Mouse (Mus musculus) kidney, postnatal 14 days (tissue): ENCODE results near the gene Agap3.

ENCODE experiments used
- DNase-seq: peaks from one replicate; pipeline ENCODE4 v3.0.0; 2022; ENCODE audit warnings: mixed read lengths

Agap3 gene

DNA sequence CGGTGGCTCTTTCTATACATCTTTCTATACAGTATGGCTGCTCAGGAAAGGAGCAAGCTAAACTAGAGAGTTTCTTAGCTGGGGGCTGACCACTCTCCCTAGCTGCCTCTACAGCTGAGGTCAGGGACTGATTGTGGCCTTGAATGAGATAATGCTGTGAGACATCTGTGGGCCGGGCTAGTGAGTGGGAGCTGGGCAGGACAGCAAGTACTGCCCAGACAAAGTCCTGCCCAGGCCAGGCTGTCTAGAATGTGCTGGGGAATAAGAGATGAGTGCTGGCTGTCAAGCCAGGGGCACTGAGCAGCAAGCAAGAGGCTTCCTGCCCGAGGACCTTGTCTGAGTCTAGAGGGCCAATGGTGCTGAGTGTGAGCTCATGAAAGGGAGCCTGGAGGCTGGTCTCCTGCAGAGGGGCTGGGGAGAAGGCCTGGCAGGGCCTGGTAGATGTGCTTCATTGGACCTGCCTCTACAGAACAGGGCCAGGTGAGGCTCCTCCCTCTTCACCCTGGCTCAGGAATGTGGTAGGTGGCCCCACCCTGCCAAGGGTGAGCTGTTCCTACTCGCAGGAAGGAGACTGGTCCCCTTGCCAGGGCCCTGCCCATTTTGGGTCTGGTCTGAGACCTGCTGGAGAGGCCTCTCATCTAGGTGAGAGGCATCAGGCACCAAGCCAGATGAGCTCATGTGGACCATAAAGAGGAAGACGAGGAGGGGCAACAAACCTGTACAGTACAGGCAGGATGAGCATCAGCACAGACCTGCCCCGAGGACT is 23.7 kb downstream of the Agap3 start:
- DNase-seq = peak; percentile 69

DNA sequence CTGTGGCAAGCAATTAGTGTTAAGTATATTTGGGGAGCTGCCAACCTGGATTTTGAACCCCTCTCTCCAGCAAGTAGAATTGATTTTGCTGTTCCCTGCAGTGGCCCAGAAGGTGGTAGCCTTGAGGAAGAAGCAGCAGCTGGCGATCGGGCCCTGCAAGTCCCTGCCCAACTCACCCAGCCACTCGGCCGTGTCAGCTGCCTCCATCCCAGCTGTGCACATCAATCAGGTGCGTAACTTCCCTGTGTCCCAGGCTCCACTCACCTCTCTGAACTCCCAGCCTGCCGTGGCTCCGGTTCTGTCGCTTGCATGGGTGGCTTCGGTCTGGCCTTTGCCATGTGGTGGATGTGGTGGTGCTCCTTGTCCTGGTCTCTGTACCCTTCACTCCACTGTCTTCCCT is 25.9 kb downstream of the Agap3 start:
- DNase-seq = no peak

DNA sequence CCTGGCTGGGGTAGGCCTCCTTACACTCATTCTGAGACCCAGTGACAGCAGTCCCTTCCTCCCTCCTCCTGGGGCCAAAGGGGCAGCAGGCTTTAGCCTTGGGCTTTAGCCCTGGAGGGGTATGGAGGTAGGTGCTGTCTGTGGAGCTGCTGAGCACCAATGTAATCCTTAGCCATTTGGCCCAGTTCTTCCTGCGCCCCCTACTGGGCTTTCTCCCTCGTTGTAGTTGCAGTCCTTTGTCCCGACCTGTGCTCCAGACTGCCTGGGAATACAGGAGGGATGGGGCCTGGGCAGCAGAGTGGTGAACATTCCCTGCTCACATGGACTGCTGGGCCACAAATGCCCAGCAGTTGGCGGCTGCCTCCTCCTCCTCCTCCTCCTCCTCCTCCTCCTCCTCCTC is 29.7 kb downstream of the Agap3 start:
- DNase-seq = peak; percentile 83

DNA sequence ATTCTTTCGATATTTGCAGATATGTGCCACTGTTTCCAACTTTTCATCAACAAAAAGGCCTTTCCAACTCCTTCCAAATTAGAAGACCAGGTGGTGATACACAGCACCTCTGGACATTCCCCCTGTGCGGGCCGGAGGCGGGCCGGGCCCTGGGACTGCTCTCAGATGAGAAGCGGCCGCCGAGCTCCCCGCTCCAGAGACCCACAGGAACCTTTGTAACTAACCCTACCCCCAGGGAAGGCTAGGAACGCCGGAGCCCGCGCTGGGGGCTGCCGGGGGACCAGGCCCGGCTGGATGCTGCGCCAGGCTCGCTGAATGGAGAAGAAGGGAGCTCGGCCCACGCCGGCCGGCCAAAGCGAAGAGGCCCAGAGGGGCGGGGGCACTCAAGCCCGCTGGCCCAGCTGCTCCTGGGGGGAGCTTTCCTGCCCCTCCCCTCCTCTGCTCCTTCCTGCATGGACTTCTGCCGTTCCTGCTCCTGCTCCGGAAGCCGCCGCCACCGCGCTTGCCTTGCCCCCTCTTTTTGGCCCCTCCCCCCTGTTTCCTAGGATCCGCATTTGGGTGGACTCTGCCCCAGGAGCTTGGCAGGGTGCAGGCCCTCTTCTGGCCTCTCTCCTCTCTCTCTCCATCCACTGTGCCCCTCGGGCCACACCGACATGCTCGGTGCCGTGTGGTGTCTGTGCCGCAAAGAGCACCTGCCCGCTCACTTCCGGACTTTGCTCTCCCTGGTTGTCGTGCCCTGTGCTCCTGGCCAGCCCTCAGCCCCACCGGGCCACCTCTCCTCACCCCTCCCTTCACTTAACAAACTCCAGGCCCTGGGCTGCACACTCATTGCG is 30.5 kb downstream of the Agap3 start:
- DNase-seq = peak; percentile 86

DNA sequence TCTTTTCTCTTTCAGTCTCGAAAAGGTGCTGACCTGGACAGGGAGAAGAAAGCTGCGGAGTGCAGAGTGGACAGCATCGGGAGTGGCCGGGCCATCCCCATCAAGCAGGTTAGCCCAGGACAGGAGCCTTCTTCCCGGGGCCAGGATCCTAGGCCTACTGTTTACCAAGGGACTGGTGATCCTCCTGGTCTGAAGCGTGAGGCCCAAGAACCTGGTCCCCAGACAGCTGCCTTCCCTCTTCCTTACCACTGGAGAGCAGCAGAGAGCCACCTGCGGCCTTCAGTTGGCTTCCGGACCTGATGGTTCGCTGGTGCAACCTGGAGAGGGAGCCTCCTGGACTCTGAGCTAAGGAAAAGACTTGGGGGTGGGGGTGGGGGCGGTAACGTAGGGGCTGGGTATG is 31.3 kb downstream of the Agap3 start:
- DNase-seq = peak; percentile 85

DNA sequence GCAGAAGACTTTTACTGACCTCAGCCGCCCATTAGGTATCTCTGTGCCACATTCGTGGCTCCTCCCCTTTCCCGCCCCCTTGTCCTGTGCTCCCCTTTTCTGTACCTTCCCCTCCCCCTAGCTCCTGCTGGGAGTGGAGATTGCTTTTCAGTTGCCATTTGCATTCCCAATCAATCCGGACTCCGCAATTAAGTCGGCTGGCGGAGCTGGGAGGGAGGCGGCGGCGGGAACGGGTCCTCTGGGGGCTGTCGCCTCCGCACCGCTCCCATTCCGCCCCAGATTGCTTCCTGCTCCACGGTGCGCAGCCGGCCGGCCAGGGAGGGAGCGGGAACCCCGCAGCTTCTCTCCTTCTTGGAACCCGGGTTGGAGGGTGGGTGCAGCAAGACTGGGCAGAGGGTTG is 33.0 kb downstream of the Agap3 start:
- DNase-seq = peak; percentile 29

DNA sequence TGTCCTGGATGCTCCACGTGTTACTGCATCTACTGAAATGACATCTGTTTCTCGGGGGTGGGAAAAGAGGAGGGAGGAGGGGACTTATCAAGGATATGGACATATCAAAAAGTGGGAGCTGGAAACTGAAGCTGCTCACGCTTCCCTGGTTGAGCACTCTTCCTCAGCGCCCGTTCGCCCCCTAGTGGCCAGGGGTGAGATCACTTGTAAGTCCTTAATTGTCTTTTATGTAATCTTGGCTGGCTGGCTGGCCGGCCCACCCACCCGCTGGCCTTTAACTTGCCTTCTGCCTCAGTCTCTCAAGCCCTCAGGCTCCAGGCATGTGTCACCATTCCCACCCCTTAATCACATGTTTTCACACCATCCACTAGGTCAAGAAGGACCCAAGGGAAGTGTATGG is 34.1 kb downstream of the Agap3 start:
- DNase-seq = peak; percentile 88

DNA sequence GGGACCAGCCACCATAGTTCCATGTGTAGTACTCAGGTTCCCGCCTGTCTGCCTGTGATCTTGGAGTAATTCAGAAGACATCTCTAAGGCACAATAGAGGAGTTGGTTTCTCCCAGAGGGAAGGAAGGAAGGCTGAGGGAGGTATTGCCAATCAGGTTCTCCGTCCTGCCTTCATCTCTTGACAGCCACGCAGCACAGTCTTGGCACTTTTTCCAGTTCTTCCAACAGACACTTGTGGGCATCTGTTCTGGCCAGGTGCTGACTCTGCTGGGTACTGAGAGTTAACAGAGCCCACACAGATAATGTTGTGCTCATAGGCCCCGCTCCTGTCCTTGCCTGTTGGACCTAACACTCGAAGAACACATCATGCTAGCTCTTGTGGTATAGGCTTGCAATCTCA is 34.8 kb downstream of the Agap3 start:
- DNase-seq = no peak

DNA sequence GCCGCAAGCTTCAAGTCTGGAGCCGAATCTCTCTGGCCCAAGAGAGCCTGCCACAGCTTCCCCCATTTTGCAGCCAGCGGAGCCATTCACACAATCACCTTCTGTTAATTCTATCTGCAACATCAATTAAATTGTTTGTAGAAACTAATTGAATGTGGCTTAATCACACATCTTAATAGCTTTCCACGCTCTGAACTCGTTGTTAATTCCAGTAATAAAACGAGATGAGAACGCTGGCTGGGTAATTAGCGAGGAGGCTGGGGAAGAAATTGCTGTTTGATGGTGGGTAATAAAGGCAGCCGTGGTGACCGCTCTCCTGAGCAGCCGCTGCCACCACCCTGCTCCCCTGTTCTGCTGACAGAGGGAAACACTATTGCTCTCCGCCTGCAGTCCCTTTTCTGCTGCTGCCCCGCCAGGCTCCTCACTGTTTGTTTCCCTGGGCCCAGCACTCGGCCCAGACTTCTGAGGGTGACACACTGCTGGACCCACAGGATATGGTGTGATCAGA is 38.5 kb downstream of the Agap3 start:
- no peak for DNase-seq

DNA sequence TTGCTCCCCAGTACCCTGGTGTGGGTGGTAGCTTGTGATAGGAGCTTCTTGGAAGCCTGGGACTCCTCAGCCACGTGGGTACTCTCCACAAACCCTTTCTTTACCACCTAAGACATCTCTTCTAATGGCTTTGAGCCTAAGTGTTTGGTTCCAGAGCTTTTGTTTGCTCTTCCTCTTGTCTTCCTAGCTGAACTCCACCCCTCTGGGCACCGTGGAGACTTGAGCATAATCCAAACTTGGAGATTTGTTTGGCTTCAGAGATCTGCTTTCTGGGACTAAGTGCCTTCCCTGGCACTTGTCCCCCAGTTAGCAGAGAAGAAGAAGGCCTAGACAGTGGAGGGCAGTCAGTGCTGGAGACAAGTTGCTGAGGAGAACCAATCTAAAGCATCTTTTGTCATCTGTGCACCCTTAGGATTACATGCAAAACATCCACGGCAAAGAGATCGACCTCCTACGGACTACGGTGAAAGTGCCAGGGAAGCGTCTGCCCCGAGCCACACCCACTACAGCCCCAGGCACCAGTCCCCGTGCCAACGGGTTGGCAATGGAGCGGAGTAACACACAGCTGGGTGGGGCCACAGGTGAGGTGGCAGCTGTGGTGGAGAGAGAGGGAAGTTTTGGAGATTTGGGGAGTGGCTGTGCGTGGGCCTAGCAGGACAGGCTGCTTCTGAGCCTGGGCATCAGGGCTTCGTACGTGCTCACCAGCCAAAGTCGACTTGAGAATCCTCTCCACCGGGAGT is 40.7 kb downstream of the Agap3 start:
- no peak for DNase-seq

DNA sequence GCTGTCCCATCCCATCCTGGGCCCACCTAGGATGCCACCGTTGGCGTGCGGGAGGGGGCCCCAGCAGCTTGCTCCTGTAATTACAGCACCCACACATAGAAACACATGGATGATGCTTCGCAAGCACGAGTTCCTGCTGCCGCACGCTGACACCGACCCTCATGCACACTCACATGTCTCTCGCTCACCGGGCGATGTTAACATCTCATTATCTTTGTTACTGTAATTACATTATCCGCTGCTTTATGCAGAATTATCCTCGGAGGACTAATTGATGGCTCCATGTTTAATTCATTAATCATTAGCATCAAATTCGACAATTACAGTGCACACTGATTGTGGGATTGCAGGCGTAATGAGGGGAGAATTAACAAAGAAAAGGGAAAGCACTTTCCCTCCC is 43.0 kb downstream of the Agap3 start:
- no peak for DNase-seq

DNA sequence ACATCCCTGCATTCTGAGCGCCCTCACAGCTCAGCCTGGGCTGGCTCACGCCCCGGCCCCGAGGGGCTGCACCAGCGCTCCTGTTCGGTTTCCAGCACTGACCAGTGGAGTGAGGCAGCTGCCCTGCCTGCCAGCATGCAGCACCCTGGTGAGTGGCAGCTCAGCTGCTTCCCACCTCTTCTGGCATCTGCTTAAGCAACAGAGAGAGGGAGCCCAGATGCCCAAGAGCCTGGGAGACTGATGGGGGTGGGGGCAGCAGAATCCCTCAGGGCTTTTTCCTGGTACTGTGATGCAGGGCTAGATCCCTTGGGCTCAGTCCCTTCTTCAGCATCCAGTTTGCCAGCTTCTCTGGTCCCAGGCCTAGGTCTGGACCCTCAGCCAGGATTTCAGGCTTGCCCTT is 44.8 kb downstream of the Agap3 start:
- no peak for DNase-seq

DNA sequence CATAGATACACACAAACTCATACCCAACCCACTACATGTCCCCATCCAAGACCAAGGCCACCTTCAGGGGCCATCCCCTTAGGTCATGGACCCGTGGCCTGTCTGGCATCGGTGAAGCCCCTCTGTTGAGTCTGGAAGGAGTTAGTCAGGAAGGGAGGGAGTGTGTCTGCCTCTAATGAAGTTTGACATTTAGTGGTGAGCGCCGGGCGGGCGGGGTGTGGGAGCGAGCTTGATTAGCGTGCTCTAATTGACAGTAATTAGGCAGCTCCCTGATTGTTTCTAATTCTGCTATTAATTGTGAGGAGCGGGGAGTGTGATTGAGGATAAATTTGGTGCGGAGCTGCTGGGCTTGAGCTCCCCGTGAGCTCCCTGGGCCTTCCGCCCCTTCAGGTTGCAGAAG is 45.5 kb downstream of the Agap3 start:
- DNase-seq = no peak

DNA sequence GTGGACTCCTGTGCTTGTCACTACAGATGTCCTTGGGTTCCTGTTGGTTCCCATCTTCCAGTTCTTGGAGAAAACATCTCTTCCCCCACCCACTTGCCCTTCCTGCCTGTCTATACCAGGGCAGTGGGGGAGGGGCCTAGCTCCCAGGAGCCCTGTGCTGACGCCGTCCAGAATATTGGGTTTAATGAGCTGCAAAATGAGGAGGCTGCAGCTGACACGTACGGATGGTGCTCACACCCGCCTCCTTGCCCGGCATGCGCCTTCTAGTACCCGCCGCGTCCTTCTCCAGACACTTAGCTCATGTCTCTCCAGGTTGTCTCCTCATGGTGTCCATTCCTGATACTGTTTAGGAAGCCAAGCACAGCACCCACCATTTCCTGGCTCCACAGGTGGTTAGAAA is 47.1 kb downstream of the Agap3 start:
- DNase-seq = no peak

DNA sequence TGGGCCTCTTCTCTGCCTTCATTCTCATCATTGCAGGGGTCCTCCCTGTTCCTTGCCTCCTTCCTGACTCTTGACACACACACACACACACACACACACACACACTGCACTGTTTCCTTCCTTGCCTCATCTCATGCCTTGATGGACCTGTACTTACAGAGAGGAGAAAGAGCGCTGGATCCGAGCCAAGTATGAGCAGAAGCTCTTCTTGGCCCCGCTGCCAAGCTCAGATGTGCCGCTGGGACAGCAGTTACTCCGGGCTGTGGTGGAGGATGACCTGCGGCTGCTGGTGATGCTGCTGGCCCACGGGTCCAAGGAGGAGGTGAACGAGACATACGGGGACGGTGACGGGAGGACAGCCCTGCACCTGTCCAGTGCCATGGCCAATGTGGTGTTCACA is 48.9 kb downstream of the Agap3 start:
- DNase-seq = no peak

DNA sequence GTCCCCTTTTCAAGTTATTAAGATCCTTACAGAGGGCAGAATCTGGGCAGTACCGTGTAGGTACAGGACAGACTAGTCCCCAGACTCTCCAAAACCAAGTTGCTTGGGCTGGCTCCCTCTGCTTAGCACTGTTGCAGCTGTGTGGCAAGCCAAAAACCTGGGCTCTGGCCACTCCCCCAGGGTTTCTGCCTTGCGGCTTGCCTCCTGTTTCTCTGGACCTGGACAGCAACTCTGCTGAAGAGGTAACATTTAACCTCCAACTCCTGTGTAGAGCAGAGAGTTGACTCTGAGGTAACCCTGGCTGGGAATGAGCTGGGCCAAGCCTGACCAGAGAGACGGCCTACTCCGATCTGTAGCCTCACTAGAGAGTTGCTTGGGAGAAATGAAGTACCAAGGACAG is 50.8 kb downstream of the Agap3 start:
- DNase-seq = peak; percentile 42

DNA sequence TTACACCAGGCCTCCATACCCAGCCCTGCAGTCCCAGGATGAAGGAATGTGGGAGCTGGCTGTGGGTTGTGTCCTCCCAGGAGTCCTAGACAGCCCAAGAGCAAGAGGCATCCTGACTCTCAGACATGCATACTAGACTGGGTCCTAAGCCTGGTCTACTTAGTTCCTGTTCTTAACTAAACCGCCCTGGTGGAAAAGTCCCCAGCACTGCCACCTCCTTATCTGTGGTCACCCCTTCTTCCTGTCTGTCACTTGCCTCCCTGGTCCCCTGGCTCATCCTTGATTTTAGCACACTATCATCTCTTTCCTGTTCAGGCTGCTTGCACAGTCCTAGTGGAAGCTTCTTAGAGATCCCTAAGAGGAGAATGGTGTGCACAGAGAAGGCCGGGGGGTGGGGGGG is 53.5 kb downstream of the Agap3 start:
- DNase-seq = no peak

DNA sequence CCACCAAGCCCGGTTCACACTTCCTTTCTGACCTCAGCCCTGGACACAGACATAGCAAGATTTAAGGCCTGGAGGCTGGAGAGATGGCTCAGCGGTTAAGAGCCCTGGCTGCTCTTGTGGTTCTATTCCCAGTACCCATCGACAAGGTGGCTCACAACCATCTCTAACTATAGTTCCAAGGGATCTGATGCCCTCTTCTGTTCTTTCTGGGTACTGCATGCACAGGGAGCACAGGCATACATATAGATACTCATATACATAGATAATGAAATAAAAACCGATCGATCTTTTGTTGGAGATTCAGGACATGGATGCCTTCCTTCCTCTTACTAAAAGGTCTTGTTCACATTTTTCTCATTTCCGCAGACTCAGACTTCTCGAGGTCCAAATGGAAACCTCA is 56.4 kb downstream of the Agap3 start:
- DNase-seq = no peak

DNA sequence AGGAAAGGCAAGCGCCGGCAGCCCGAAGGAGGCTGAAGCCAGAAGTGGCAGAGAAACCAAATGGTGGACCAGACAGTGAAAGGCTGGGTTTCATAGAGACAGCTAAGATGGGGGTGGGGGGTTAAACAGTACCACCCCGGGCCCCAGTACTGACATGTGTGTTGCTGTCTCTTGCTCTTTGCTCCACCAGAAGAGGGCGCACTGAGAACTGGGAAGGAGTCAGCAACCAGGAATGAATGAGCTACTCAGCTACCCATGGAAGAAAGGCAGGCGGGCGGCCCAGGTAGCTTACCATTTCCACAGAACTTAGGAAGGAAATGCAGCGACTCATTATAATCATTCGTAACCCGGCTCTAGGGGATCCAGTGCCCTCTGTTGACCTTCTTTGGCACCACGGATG is 58.7 kb downstream of the Agap3 start:
- DNase-seq = peak; percentile 40

DNA sequence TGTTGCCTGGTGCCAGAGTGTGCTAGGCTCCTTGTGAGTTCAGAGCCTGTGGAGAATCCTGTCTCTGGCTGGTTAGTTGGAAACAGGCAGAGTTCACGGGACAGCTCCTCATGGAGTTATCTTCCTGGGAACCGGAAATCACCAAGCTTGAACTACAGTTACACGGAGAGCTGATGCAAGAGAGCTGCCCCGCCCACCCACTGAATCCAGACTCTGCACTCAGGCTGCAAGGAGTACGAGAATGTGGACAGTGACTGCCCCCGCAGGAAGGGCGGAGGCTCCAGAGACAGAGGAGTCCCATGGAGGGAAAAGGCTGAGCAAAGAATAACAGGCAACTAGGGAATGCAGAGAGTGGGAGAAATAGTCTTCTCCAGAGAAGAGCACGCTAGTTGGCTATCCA is 60.3 kb downstream of the Agap3 start:
- peak; percentile 63 for DNase-seq

DNA sequence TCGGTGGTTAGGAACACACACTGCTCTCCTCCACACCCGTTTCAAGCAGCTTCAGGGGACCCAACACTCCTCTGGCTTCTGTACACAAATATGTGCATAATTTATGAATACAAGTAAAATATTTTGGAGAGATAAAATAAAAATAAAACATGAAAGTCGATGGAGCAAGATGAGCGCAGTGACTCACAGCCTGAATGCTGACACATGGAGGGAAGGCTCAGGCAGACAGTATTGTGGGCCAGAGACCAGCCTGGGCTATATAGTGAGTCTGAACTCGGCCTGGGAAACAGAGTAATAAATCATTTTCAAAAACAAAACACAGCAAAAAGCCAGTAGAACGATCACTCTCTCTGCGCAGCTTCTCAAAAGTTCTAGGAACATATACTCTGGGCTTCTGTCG is 69.4 kb downstream of the Agap3 start:
- no peak for DNase-seq

DNA sequence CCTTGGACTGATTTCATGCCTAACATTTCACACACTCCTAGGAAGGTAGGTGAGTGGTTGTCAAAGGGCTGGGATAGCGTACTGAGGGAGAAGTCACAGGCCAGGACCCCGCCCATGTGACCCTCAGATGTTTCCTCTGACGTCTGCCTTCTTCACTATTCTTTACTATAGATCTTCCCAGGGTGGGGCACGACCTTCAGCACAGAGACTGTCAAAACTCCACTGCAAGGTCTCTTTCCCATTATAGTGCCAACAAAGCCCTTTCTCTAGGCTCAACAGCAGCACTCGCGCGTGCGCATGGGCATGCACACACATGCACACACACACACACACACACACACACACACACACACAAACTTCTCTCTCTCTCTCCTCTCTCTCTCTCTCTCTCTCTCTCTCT is 71.8 kb downstream of the Agap3 start:
- no peak for DNase-seq

DNA sequence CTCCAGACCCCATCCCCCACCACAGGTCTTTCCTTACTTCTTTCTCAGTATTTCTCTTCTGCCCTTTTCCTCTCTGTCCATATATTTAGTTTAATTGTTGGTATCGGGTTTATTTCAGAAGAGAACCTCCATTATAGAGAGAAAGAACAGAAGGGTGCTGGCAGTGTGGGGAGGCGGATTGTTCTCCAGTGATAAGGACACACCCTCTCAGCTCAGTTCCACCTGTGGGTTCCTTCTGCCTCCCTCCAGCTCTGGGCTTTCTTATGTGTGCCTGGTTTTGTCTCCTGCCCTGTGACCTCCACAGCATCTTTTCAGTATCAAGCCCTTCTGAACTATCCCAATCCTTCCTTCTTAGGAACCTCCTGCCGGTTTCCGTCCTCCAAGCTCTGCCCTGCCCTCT is 72.5 kb downstream of the Agap3 start:
- DNase-seq = no peak
